Mouse (Mus musculus) CH12.LX (cell line): ENCODE results near the gene Kif6. TPM values are rescaled to one million over a fixed set of nuclear protein-coding genes. Genes with fewer than 3 reads are reported as not detected.

Source experiments
- DNase-seq: peaks from one replicate; pipeline ENCODE4 v3.0.0-alpha.2; 2013; ENCODE audit errors: extremely low read depth
- H3K27ac ChIP-seq: 2 replicates; pipeline ENCODE4 v1.5.1; 2012; ENCODE audit warnings: low read depth, mild to moderate bottlenecking, control low read depth, moderate library complexity; ENCODE audit not compliant: insufficient read depth
- H3K27me3 ChIP-seq: replicated peaks from 2 replicates; pipeline ENCODE3; 2012; ENCODE audit warnings: inconsistent platforms
- H3K36me3 ChIP-seq, 2 experiments: replicated peaks in 1 of 2; 2 replicates each; pipeline versions ENCODE3 to v1.6.1; 2012; ENCODE audit warnings: inconsistent platforms in 1 of 2, low read length in 1 of 2, mild to moderate bottlenecking in 1 of 2, mixed read lengths in 1 of 2, moderate library complexity in 1 of 2; ENCODE audit not compliant: control insufficient read depth in 1 of 2, insufficient read depth in 1 of 2
- H3K4me1 ChIP-seq, 2 experiments: 2 replicates each; pipeline ENCODE4 v1.6.1; 2012; ENCODE audit warnings: inconsistent platforms in 1 of 2, moderate library complexity in 1 of 2; ENCODE audit not compliant: insufficient read depth in 2 of 2, control insufficient read depth in 1 of 2
- H3K4me2 ChIP-seq: 2 replicates; pipeline ENCODE4 v1.6.1; 2012; ENCODE audit warnings: low read depth, mild to moderate bottlenecking, control low read depth; ENCODE audit not compliant: poor library complexity, insufficient read depth, severe bottlenecking
- H3K4me3 ChIP-seq, 3 experiments: fragments of 150-350 bp in 1 of 3; sonication (generic) in 1 of 3; replicated peaks in 1 of 3; 2 replicates each; pipeline versions ENCODE3 to v1.5.1; 2011 to 2012; ENCODE audit warnings: low read depth in 2 of 3, low read length in 2 of 3, mild to moderate bottlenecking in 2 of 3, moderate library complexity in 2 of 3, control low read depth in 1 of 3, improper control_type of control experiment in 1 of 3, inconsistent platforms in 1 of 3, mixed read lengths in 1 of 3; ENCODE audit not compliant: poor library complexity in 1 of 3
- H3K79me2 ChIP-seq: replicated peaks from 2 replicates; pipeline ENCODE4 v1.6.1; 2012; ENCODE audit warnings: mild to moderate bottlenecking, moderate library complexity; ENCODE audit not compliant: control insufficient read depth, poor library complexity, insufficient read depth, severe bottlenecking; ENCODE audit errors: extremely low read depth
- H3K9ac ChIP-seq: 2 replicates; pipeline ENCODE4 v1.6.1; 2012; ENCODE audit warnings: low read depth, mild to moderate bottlenecking, control low read depth, moderate library complexity; ENCODE audit not compliant: insufficient read depth
- H3K9me3 ChIP-seq: replicated peaks from 2 replicates; pipeline ENCODE3; 2012; ENCODE audit warnings: low read length, inconsistent platforms, mixed read lengths
- BHLHE40 ChIP-seq: IDR thresholded peaks from 2 replicates; pipeline ENCODE4 v1.6.1; 2011; ENCODE audit warnings: mild to moderate bottlenecking, low read depth, low read length, improper control_type of control experiment
- CHD2 ChIP-seq: IDR thresholded peaks from 2 replicates; pipeline ENCODE4 v1.6.1; 2011; ENCODE audit warnings: low read length, improper control_type of control experiment
- ELF1 ChIP-seq: IDR thresholded peaks from 2 replicates; pipeline ENCODE4 v1.6.1; 2014; ENCODE audit warnings: low read depth, mild to moderate bottlenecking, inconsistent platforms, low read length, improper control_type of control experiment
- ETS1 ChIP-seq: conservative IDR thresholded peaks from 2 replicates; pipeline ENCODE4 v1.6.1; 2012; ENCODE audit warnings: low read depth, mild to moderate bottlenecking, inconsistent platforms, low read length, improper control_type of control experiment, moderate library complexity
- JUND ChIP-seq: conservative IDR thresholded peaks from 2 replicates; pipeline ENCODE4 v1.6.1; 2011; ENCODE audit warnings: low read depth, low read length, improper control_type of control experiment
- KAT2A ChIP-seq: IDR thresholded peaks from 2 replicates; pipeline ENCODE4 v1.6.1; 2012; ENCODE audit warnings: low read length, improper control_type of control experiment, inconsistent platforms; ENCODE audit not compliant: insufficient replicate concordance
- MXI1 ChIP-seq: IDR thresholded peaks from 2 replicates; pipeline ENCODE4 v1.6.1; 2011; ENCODE audit warnings: mild to moderate bottlenecking, low read depth, low read length, improper control_type of control experiment
- PAX5 ChIP-seq: IDR thresholded peaks from 2 replicates; pipeline ENCODE4 v1.6.1; 2012; ENCODE audit warnings: low read length, inconsistent platforms, mixed read lengths
- RAD21 ChIP-seq: IDR thresholded peaks from 2 replicates; pipeline ENCODE4 v1.6.1; 2011; ENCODE audit warnings: low read depth, mild to moderate bottlenecking, low read length, improper control_type of control experiment, moderate library complexity
- SIN3A ChIP-seq: IDR thresholded peaks from 2 replicates; pipeline ENCODE4 v1.6.1; 2012; ENCODE audit warnings: low read length, improper control_type of control experiment, inconsistent platforms
- TBP ChIP-seq: conservative IDR thresholded peaks from 2 replicates; pipeline ENCODE4 v1.6.1; 2011; ENCODE audit warnings: low read depth, low read length, improper control_type of control experiment
- TCF12 ChIP-seq: IDR thresholded peaks from 2 replicates; pipeline ENCODE4 v1.6.1; 2014; ENCODE audit warnings: low read depth, mild to moderate bottlenecking, inconsistent platforms, low read length, improper control_type of control experiment
- USF1 ChIP-seq: IDR thresholded peaks from 2 replicates; pipeline ENCODE4 v1.6.1; 2014; ENCODE audit warnings: low read depth, mild to moderate bottlenecking, inconsistent platforms, low read length, improper control_type of control experiment
- USF2 ChIP-seq: conservative IDR thresholded peaks from 2 replicates; pipeline ENCODE4 v1.6.1; 2011; ENCODE audit warnings: low read depth, low read length, improper control_type of control experiment
- ZKSCAN1 ChIP-seq: IDR thresholded peaks from 2 replicates; pipeline ENCODE4 v1.6.1; 2012; ENCODE audit warnings: low read depth, inconsistent platforms, low read length, improper control_type of control experiment, borderline replicate concordance
- ZNF384 ChIP-seq: IDR thresholded peaks from 2 replicates; pipeline ENCODE4 v1.6.1; 2012; ENCODE audit warnings: low read depth, low read length, improper control_type of control experiment, inconsistent platforms
- dilution Hi-C: fragments of 300-500 bp; cut with MboI; formaldehyde crosslinking; loops from 2 replicates; pipeline ENCODE4 v1.14.3; 2020; ENCODE audit warnings: low sequenced_read_pairs; ENCODE audit not compliant: extremely low pct_unique_long_range_greater_than_20kb, extremely low pct_ligation_motif_present
- in situ Hi-C: fragments of 300-500 bp; cut with MboI; formaldehyde crosslinking; loops from 3 replicates; pipeline ENCODE4 v1.14.3; 2019; ENCODE audit warnings: low sequenced_read_pairs, low pct_ligation_motif_present, low pct_unique_long_range_greater_than_20kb, mixed read lengths
- polyA plus RNA-seq: library from polyadenylated mRNA; unstranded; fragments of >175 nt; gene quantifications from 2 replicates; pipeline ENCODE4 v1.2.1, GENCODE M21; 2012; ENCODE audit warnings: low read depth; ENCODE audit not compliant: insufficient read length
- total RNA-seq, 2 experiments: library from RNA; depleted of rRNA; stranded (reverse); fragments of 300-350 nt in 1 of 2; fragments of >200 nt in 1 of 2; gene quantifications; 2 replicates each; pipeline ENCODE4 v1.2.3; 2012 to 2014

Gene Kif6
- total and polyA plus RNA-seq, 3 experiments = not detected

DNA sequence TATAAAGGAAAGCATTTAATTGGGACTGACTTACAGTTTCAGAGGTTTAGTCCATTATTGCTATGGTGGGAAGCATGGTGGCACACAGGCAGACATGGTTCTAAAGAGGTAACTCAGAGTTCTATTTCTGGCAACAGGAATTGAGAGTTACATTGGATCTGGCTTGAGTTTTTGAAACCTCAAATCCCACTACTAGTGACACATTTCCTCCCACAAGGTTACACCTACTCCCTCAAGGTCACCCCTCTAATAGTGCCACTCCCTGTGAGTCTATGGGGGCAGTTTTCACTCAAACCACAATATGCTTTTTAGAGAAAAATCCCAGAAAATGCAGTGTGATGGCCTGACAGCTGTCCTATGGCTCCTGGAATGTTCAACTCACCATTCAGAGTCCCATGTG, 344.1 kb downstream of the Kif6 start:
- dilution Hi-C loops = no loop called here

More for the DNA sequence above, 344.1 kb downstream of the Kif6 start:
- Histone ChIP-seq H3K27ac (no peak overlapping the region), H3K4me1 (no peaks in the 10 kb centered on the region), H3K79me2 (no peaks in the 10 kb centered on the region), H3K9me3 (peaks cover 7% of the 10 kb centered on the region), H3K4me3 (no peak overlapping the region), H3K9ac (no peak overlapping the region), H3K36me3 (no peaks in the 10 kb centered on the region), H3K27me3 (no peaks in the 10 kb centered on the region), H3K4me2 (no peak overlapping the region)
- DNase-seq = no peak
- TF ChIP-seq SIN3A (no peak), ZNF384 (no peak), JUND (no peak), ELF1 (no peak), RAD21 (no peak), KAT2A (no peak), TBP (no peak), ETS1 (no peak), MXI1 (no peak), USF2 (no peak), USF1 (no peak), BHLHE40 (no peak), ZKSCAN1 (no peak), TCF12 (no peak), CHD2 (no peak), PAX5 (no peak)
- in situ Hi-C loops = no loop called here

Other genes starting within 250 kb of the Kif6 start
- 6.4 and 7.3 TPM in 2 replicates for gene Mocs1, start 186.8 kb upstream of the Kif6 start, total RNA-seq (2012; rRNA removed)
- gene Mocs1, start 186.8 kb upstream of the Kif6 start, total RNA-seq (2014; rRNA removed) = 2.9 and 3.7 TPM in 2 replicates
- gene Mocs1, start 186.8 kb upstream of the Kif6 start, polyA plus RNA-seq = 8.8 and 9.4 TPM in 2 replicates
- 0.04 TPM in 2 replicates for gene Daam2, start 50.8 kb upstream of the Kif6 start, total RNA-seq (2012; rRNA removed)
- gene Daam2, start 50.8 kb upstream of the Kif6 start, total RNA-seq (2014; rRNA removed) = 0.03 TPM in 1 of 2 replicates, not detected in the other
- 0.33 and 0.41 TPM in 2 replicates for gene Daam2, start 50.8 kb upstream of the Kif6 start, polyA plus RNA-seq